Mouse (Mus musculus): ENCODE data around the gene Slc7a11. TPM values are rescaled to one million over a fixed set of nuclear protein-coding genes. Genes with fewer than 3 reads are reported as not detected.

Gene Slc7a11
- polyA plus RNA-seq, 1 experiment from 2014 or later = 0.11 TPM

- WGBS = 29% methylated on average over 5 of the region's 5 CpGs
- Histone ChIP-seq H3K9me3 (ENCODE audit: low read depth, low read length) (no peaks in the 10 kb centered on the region), H3K4me3 (ENCODE audit: low read depth, low read length) (no peak overlapping the region), H3K4me1 (ENCODE audit: insufficient read depth) (no peaks in the 10 kb centered on the region), H3K36me3 (ENCODE audit: insufficient read depth) (no peaks in the 10 kb centered on the region), H3K27ac (ENCODE audit: low read depth) (no peak overlapping the region), H3K4me2 (peak overlapping the region; percentile 67; the same call in 1 of the 2 replicates), H3K27me3 (ENCODE audit: insufficient read depth, low read length) (no peaks in the 10 kb centered on the region), H3K9ac (no peak overlapping the region)
- peak; percentile 38; the same call in 1 of the 2 replicates for TF ChIP-seq CTCF (IDR thresholded peaks at IDR 0.05; ENCODE audit: low read depth)
- peak; percentile 35 for DNase-seq
- ATAC-seq (ENCODE audit: insufficient read depth) = peak; percentile 50; the same call in 1 of the 2 replicates
These were observed 60.7 kb downstream of the Slc7a11 start for GRCm38 (mm10) chr3:50382729-50383128.

GRCm38 (mm10) chr3:50381861-50382693 lies 61.3 kb downstream of the Slc7a11 start:
- peak; percentile 60; the same call in 1 of the 2 replicates for ATAC-seq (ENCODE audit: insufficient read depth)
- TF ChIP-seq CTCF (IDR thresholded peaks at IDR 0.05; ENCODE audit: low read depth) = no peak
- H3K36me3 ChIP-seq (ENCODE audit: insufficient read depth) = no peaks in the 10 kb centered on the region
- H3K4me3 ChIP-seq (ENCODE audit: low read depth, low read length) = peak overlapping the region; percentile 40
- peak overlapping the region; percentile 21; the same call in 1 of the 2 replicates for H3K27ac ChIP-seq (ENCODE audit: low read depth)
- no peaks in the 10 kb centered on the region for H3K9me3 ChIP-seq (ENCODE audit: low read depth, low read length)
- H3K4me2 ChIP-seq = peak overlapping the region; percentile 67
- peak; percentile 22 for DNase-seq
- WGBS = 18% methylated on average over 22 of the region's 22 CpGs
- H3K27me3 ChIP-seq (ENCODE audit: insufficient read depth, low read length) = no peaks in the 10 kb centered on the region
- peak overlapping the region; percentile 32 for H3K9ac ChIP-seq
- no peaks in the 10 kb centered on the region for H3K4me1 ChIP-seq (ENCODE audit: insufficient read depth)

GRCm38 (mm10) chr3:50381160-50381860 lies 62.1 kb downstream of the Slc7a11 start:
- H3K36me3 ChIP-seq (ENCODE audit: insufficient read depth) = no peaks in the 10 kb centered on the region
- peak overlapping the region; percentile 67 for H3K4me2 ChIP-seq
- H3K27ac ChIP-seq (ENCODE audit: low read depth) = no peak overlapping the region
- H3K9me3 ChIP-seq (ENCODE audit: low read depth, low read length) = no peaks in the 10 kb centered on the region
- ATAC-seq (ENCODE audit: insufficient read depth) (peak; percentile 87), DNase-seq (peak; percentile 98)
- WGBS = 13% methylated on average over 10 of the region's 10 CpGs
- peak; percentile 91 for TF ChIP-seq CTCF (IDR thresholded peaks at IDR 0.05; ENCODE audit: low read depth)
- no peaks in the 10 kb centered on the region for H3K27me3 ChIP-seq (ENCODE audit: insufficient read depth, low read length)
- peak overlapping the region; percentile 32 for H3K9ac ChIP-seq
- H3K4me1 ChIP-seq (ENCODE audit: insufficient read depth) = no peaks in the 10 kb centered on the region
- peak overlapping the region; percentile 40 for H3K4me3 ChIP-seq (ENCODE audit: low read depth, low read length)

GRCm38 (mm10) chr3:50379942-50380341 lies 63.5 kb downstream of the Slc7a11 start:
- Histone ChIP-seq H3K9me3 (ENCODE audit: low read depth, low read length) (no peaks in the 10 kb centered on the region), H3K4me1 (ENCODE audit: insufficient read depth) (no peaks in the 10 kb centered on the region), H3K9ac (no peak overlapping the region), H3K36me3 (ENCODE audit: insufficient read depth) (no peaks in the 10 kb centered on the region), H3K4me3 (ENCODE audit: low read depth, low read length) (no peak overlapping the region), H3K27ac (ENCODE audit: low read depth) (no peak overlapping the region), H3K4me2 (no peak overlapping the region), H3K27me3 (ENCODE audit: insufficient read depth, low read length) (no peaks in the 10 kb centered on the region)
- no peak for TF ChIP-seq CTCF (IDR thresholded peaks at IDR 0.05; ENCODE audit: low read depth)
- WGBS = 42% methylated on average over 8 of the region's 8 CpGs
- DNase-seq = no peak
- ATAC-seq (ENCODE audit: insufficient read depth) = no peak

- peak; percentile 42 for DNase-seq
- TF ChIP-seq CTCF (IDR thresholded peaks at IDR 0.05; ENCODE audit: low read depth) = no peak
These were observed 67.9 kb downstream of the Slc7a11 start for GRCm38 (mm10) chr3:50375477-50375876.

GRCm38 (mm10) chr3:50369791-50370190 lies 73.6 kb downstream of the Slc7a11 start:
- H3K9me3 ChIP-seq (ENCODE audit: low read depth, low read length) = no peaks in the 10 kb centered on the region
- H3K27ac ChIP-seq (ENCODE audit: low read depth) = no peak overlapping the region
- no peaks in the 10 kb centered on the region for H3K36me3 ChIP-seq (ENCODE audit: insufficient read depth)
- H3K4me3 ChIP-seq (ENCODE audit: low read depth, low read length) = no peak overlapping the region
- H3K27me3 ChIP-seq (ENCODE audit: insufficient read depth, low read length) = no peaks in the 10 kb centered on the region
- no peak overlapping the region for H3K4me2 ChIP-seq
- no peaks in the 10 kb centered on the region for H3K4me1 ChIP-seq (ENCODE audit: insufficient read depth)
- H3K9ac ChIP-seq = no peak overlapping the region
- DNase-seq = no peak
- 82% methylated on average over 6 of the region's 6 CpGs for WGBS
- ATAC-seq (ENCODE audit: insufficient read depth) = no peak
- TF ChIP-seq CTCF (IDR thresholded peaks at IDR 0.05; ENCODE audit: low read depth) = no peak

More at GRCm38 (mm10) chr3:50375477-50375876, 67.9 kb downstream of the Slc7a11 start:
- Histone ChIP-seq H3K27ac (ENCODE audit: low read depth) (no peak overlapping the region), H3K4me3 (ENCODE audit: low read depth, low read length) (no peak overlapping the region), H3K27me3 (ENCODE audit: insufficient read depth, low read length) (no peaks in the 10 kb centered on the region), H3K9me3 (ENCODE audit: low read depth, low read length) (no peaks in the 10 kb centered on the region), H3K4me2 (no peak overlapping the region), H3K9ac (no peak overlapping the region), H3K4me1 (ENCODE audit: insufficient read depth) (no peaks in the 10 kb centered on the region), H3K36me3 (ENCODE audit: insufficient read depth) (no peaks in the 10 kb centered on the region)
- no peak for ATAC-seq (ENCODE audit: insufficient read depth)

- H3K27me3 ChIP-seq (ENCODE audit: insufficient read depth, low read length) = no peaks in the 10 kb centered on the region
- H3K4me3 ChIP-seq (ENCODE audit: low read depth, low read length) = no peak overlapping the region
- H3K9me3 ChIP-seq (ENCODE audit: low read depth, low read length) = no peaks in the 10 kb centered on the region
- ATAC-seq (ENCODE audit: insufficient read depth) = no peak
- no peak for DNase-seq
- 63% methylated on average over 3 of the region's 3 CpGs for WGBS
- H3K36me3 ChIP-seq (ENCODE audit: insufficient read depth) = no peaks in the 10 kb centered on the region
- no peak overlapping the region for H3K4me2 ChIP-seq
- TF ChIP-seq CTCF (IDR thresholded peaks at IDR 0.05; ENCODE audit: low read depth) = no peak
- H3K27ac ChIP-seq (ENCODE audit: low read depth) = no peak overlapping the region
- H3K4me1 ChIP-seq (ENCODE audit: insufficient read depth) = no peaks in the 10 kb centered on the region
- no peak overlapping the region for H3K9ac ChIP-seq
These were observed 76.2 kb downstream of the Slc7a11 start for GRCm38 (mm10) chr3:50367175-50367574.
